Mouse (Mus musculus) CD4-positive naive resting alpha-beta T cell, adult 57 days (primary cell): ENCODE results near the gene Btbd35f12. TPM values are rescaled to one million over a fixed set of nuclear protein-coding genes. Genes with fewer than 3 reads are reported as not detected.

ENCODE experiments used
- total RNA-seq: library from RNA; stranded (reverse); gene quantifications from one replicate; pipeline ENCODE4 v1.2.4, GENCODE M21; 2023

The Btbd35f12 gene
- total RNA-seq = not detected

DNA sequence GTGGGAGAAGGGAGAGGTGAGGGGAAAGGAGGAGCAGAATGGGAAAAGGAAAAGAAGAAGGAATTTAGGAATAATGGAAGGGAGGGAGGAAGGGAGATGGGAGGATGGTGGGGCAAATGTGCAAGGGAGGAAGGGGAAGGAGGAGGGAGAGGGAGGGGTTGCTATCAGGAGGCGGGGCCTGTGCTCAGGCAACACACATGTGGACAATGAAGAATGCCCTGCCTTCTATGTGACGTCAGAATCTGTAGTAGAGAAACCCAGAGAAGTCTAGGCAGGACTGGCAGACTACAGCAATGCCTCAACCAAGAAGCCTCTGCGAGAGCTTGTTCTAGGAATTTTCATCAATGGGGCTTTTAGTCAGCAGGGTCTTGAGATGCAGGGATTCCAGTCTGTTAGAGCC is at the start of gene Btbd35f12:
TSS of gene Btbd35f12 (plus strand) at position 301 of the 400 bp plus-strand sequence.

Other genes with a start within 250 kb of the Btbd35f12 start
- not detected for gene Spin2-ps6, start 78.5 kb upstream of the Btbd35f12 start, total RNA-seq